Comparison of ENCODE assay signal across 8 mouse cellular contexts in the genomic region with DNA sequence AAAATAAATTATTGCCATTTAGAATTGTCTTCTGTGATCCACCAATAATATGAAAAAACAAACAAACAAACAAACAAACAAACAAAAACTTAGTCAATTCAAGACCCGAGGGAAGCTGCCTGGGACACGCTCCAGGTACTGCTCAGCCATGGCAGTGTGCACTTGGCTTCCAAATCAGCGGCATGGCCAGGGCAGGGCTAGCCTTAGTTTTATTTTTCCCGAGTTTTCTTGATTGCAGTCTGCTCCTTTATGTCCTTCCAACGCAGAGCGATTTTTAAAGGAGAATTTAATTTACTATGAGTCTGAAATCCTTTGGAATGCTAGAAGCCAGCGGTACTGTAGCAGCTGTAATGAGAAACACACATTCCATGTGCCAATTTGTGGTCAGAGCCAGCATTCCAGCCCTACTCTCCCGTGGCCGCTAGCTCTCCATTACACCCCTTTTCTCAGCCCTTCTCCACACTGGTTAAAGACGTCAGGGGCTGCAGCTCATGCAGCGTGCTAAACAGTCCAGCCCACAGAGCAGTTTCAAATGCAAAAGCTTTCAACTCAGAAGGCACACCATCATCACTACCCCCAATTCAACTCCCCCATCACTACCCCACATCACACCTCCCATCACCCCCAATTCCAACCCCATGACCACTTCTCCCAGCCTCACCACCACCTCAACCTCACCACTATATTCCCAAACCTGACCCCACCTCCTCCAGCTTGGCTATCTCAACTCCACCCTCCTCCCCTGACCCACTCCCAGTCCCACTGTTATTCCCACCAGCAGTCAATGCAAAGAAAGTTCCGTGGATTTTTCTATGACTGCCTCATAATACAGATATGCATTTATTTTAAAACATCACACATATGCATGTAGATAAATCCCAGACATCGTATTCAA.
DNase-seq lines count a peak whose midpoint lies in the region; ATAC-seq lines count a peak whose summit lies in the region.

No protein-coding gene starts in this region.

- peak overlapping the region; percentile 30; the same call in 1 of the 2 replicates for H3K27ac ChIP-seq in forebrain, embryonic 10.5 days
- no peak overlapping the region for H3K27ac ChIP-seq in forebrain, embryonic 11.5 days (ENCODE audit: low read depth, low read length)
- peak overlapping the region; percentile 88 for H3K27ac ChIP-seq in limb, embryonic 13.5 days

- H3K4me3 ChIP-seq in forebrain, embryonic 10.5 days: no peak overlapping the region
- no peak overlapping the region for H3K4me3 ChIP-seq in forebrain, embryonic 11.5 days (ENCODE audit: low read depth, low read length)
- no peak overlapping the region for H3K4me3 ChIP-seq in limb, embryonic 13.5 days

- no peaks in the 10 kb centered on the region for H3K36me3 ChIP-seq in forebrain, embryonic 10.5 days (replicated peaks)
- no peaks in the 10 kb centered on the region for H3K36me3 ChIP-seq in forebrain, embryonic 11.5 days (ENCODE audit: control insufficient read depth, insufficient read depth, low read length)
- no peaks in the 10 kb centered on the region for H3K36me3 ChIP-seq in limb, embryonic 13.5 days

- H3K27me3 ChIP-seq in forebrain, embryonic 10.5 days (ENCODE audit: poor library complexity, severe bottlenecking): no peaks in the 10 kb centered on the region
- no peaks in the 10 kb centered on the region for H3K27me3 ChIP-seq in forebrain, embryonic 11.5 days (ENCODE audit: control insufficient read depth, insufficient read depth, low read length)
- H3K27me3 ChIP-seq in limb, embryonic 13.5 days: no peaks in the 10 kb centered on the region

- intact Hi-C loops in heart, postnatal 25 days (cut with DNase I): no loop called here

- 68% methylated on average over 13 of the region's 13 CpGs for WGBS in forebrain, embryonic 10.5 days
- WGBS in forebrain, embryonic 11.5 days: 69% methylated on average over 13 of the region's 13 CpGs
- 12% methylated on average over 13 of the region's 13 CpGs for WGBS in limb, embryonic 13.5 days

- ATAC-seq in forebrain, embryonic 11.5 days (replicated peaks; ENCODE audit: low FRiP score): no peak
- ATAC-seq in limb, embryonic 13.5 days (ENCODE audit: low FRiP score, low read depth): peak; percentile 96

- peaks cover 16% of the 10 kb centered on the region for H3K4me1 ChIP-seq in forebrain, embryonic 10.5 days
- H3K4me1 ChIP-seq in forebrain, embryonic 11.5 days (replicated peaks; ENCODE audit: control insufficient read depth, insufficient read depth, low read length): no peaks in the 10 kb centered on the region
- peaks cover 75% of the 10 kb centered on the region for H3K4me1 ChIP-seq in limb, embryonic 13.5 days

- no peak overlapping the region for H3K4me2 ChIP-seq in forebrain, embryonic 11.5 days (ENCODE audit: low read depth, low read length, severe bottlenecking)
- H3K4me2 ChIP-seq in limb, embryonic 13.5 days (replicated peaks): peak overlapping the region; percentile 32

- H3K9me3 ChIP-seq in forebrain, embryonic 10.5 days: no peaks in the 10 kb centered on the region
- no peaks in the 10 kb centered on the region for H3K9me3 ChIP-seq in forebrain, embryonic 11.5 days (ENCODE audit: control insufficient read depth, low read length)
- H3K9me3 ChIP-seq in limb, embryonic 13.5 days: no peaks in the 10 kb centered on the region

- no peak for DNase-seq in forebrain, embryonic 10.5 days (ENCODE audit: extremely low spot score, low spot score)
- DNase-seq in forebrain, embryonic 11.5 days (ENCODE audit: low spot score): no peak
- peak; percentile 92 for DNase-seq in Muller cell, postnatal 12 days (ENCODE audit: inconsistent ontology term)
- peak; percentile 10 for DNase-seq in heart, postnatal 25 days (ENCODE audit: low spot score)
- no peak for DNase-seq in right cerebral cortex, postnatal 10 days (ENCODE audit: low spot score in 2 of 2)
- no peak for DNase-seq in frontal cortex, postnatal 36 days (ENCODE audit: low spot score in 2 of 2)
- no peak for DNase-seq in urinary bladder, postnatal 4 days (ENCODE audit: low spot score in 2 of 2)

- H3K9ac ChIP-seq in forebrain, embryonic 11.5 days (ENCODE audit: low read length): no peak overlapping the region
- no peak overlapping the region for H3K9ac ChIP-seq in limb, embryonic 13.5 days

Comparison
In these comparisons a context has a peak if more than half of its experiments do, and no peak if none do; other contexts are left out.
1. DNase-seq: peak in Muller cell, postnatal 12 days (single experiment) and heart, postnatal 25 days (single experiment); none in forebrain, embryonic 10.5 days (single experiment), forebrain, embryonic 11.5 days (single experiment), right cerebral cortex, postnatal 10 days (0 of 2), frontal cortex, postnatal 36 days (0 of 2) and urinary bladder, postnatal 4 days (0 of 2).